Mouse (Mus musculus) ovary, postnatal 36 days (tissue): ENCODE results near the gene Lrch1.

Source experiments
- DNase-seq: peaks from one replicate; pipeline ENCODE4 v3.0.0; 2022; ENCODE audit warnings: low spot score, mixed read lengths

Gene Lrch1

GRCm38 (mm10) chr14:74852965-74853758 lies 94.5 kb downstream of the Lrch1 start:
- DNase-seq, result no peak

- no peak for DNase-seq
Observed at GRCm38 (mm10) chr14:74851866-74852265, 95.8 kb downstream of the Lrch1 start.

GRCm38 (mm10) chr14:74849020-74849419 lies 98.7 kb downstream of the Lrch1 start:
- DNase-seq, result no peak

GRCm38 (mm10) chr14:74848224-74848623 lies 99.5 kb downstream of the Lrch1 start:
- no peak for DNase-seq

GRCm38 (mm10) chr14:74847311-74848133 lies 100.2 kb downstream of the Lrch1 start:
- DNase-seq, result no peak

GRCm38 (mm10) chr14:74846668-74847067 lies 101.0 kb downstream of the Lrch1 start:
- no peak for DNase-seq

- no peak for DNase-seq
Observed at GRCm38 (mm10) chr14:74845661-74846274, 101.9 kb downstream of the Lrch1 start.

GRCm38 (mm10) chr14:74841708-74842107 lies 106.0 kb downstream of the Lrch1 start:
- DNase-seq, result no peak

- no peak for DNase-seq
Observed at GRCm38 (mm10) chr14:74841297-74841696, 106.4 kb downstream of the Lrch1 start.

GRCm38 (mm10) chr14:74840820-74841219 lies 106.9 kb downstream of the Lrch1 start:
- DNase-seq, result no peak

GRCm38 (mm10) chr14:74840328-74840727 lies 107.3 kb downstream of the Lrch1 start:
- DNase-seq, result no peak

GRCm38 (mm10) chr14:74838816-74839215 lies 108.9 kb downstream of the Lrch1 start:
- DNase-seq, result no peak

GRCm38 (mm10) chr14:74835010-74835409 lies 112.7 kb downstream of the Lrch1 start:
- no peak for DNase-seq

GRCm38 (mm10) chr14:74834215-74834614 lies 113.5 kb downstream of the Lrch1 start:
- DNase-seq, result no peak

- no peak for DNase-seq
Observed at GRCm38 (mm10) chr14:74831653-74832052, 116.0 kb downstream of the Lrch1 start.

- no peak for DNase-seq
Observed at GRCm38 (mm10) chr14:74831050-74831449, 116.6 kb downstream of the Lrch1 start.

- no peak for DNase-seq
Observed at GRCm38 (mm10) chr14:74830591-74830990, 117.1 kb downstream of the Lrch1 start.

- DNase-seq, result no peak
Observed at GRCm38 (mm10) chr14:74822757-74823680, 124.7 kb downstream of the Lrch1 start.

- DNase-seq, result no peak
Observed at GRCm38 (mm10) chr14:74822048-74822447, 125.6 kb downstream of the Lrch1 start.

- DNase-seq, result no peak
Observed at GRCm38 (mm10) chr14:74820180-74820813, 127.4 kb downstream of the Lrch1 start.

GRCm38 (mm10) chr14:74816705-74817104 lies 131.0 kb downstream of the Lrch1 start:
- DNase-seq, result no peak
